Mouse (Mus musculus) liver, embryonic 14.5 days (tissue): ENCODE measurements around the gene Hectd1. TPM values are rescaled to one million over a fixed set of nuclear protein-coding genes. Genes with fewer than 3 reads are reported as not detected.

Experiments
- ATAC-seq: fragments of 200-750 bp; cut with Nextera tagmentation; 2 replicates; pipeline ENCODE4 v1.8.0; 2017; ENCODE audit warnings: moderate number of reproducible peaks, mild to moderate bottlenecking, moderate library complexity; ENCODE audit not compliant: insufficient read depth
- DNase-seq, 3 experiments: peaks; one replicate each; pipeline ENCODE4 v3.0.0-alpha.2; 2012 to 2013; ENCODE audit warnings: low read depth in 3 of 3, low spot score in 3 of 3
- H3K27ac ChIP-seq: fragments of 300-500 bp; sonication (generic); 2 replicates; pipeline ENCODE4 v1.5.1; 2014; ENCODE audit warnings: moderate library complexity, mild to moderate bottlenecking, control low read depth, inconsistent platforms
- H3K27me3 ChIP-seq: fragments of 300-500 bp; sonication (generic); 2 replicates; pipeline ENCODE4 v1.6.1; 2014; ENCODE audit warnings: mild to moderate bottlenecking, low read length, moderate library complexity; ENCODE audit not compliant: control insufficient read depth, insufficient read depth
- H3K36me3 ChIP-seq: fragments of 300-500 bp; sonication (generic); replicated peaks from 2 replicates; pipeline ENCODE4 v1.6.1; 2014; ENCODE audit warnings: low read depth; ENCODE audit not compliant: control insufficient read depth, insufficient read depth
- H3K4me1 ChIP-seq, 2 experiments: fragments of 200-500 bp in 1 of 2; fragments of 300-500 bp in 1 of 2; sonication (generic) in 1 of 2; replicated peaks; 2 replicates each; pipeline ENCODE4 v1.6.1; 2012 to 2014; ENCODE audit warnings: antibody characterized with exemption in 1 of 2, inconsistent platforms in 1 of 2, low read length in 1 of 2; ENCODE audit not compliant: control insufficient read depth in 2 of 2, insufficient read depth in 2 of 2
- H3K4me2 ChIP-seq: fragments of 300-500 bp; sonication (generic); 2 replicates; pipeline ENCODE4 v1.6.1; 2014; ENCODE audit warnings: low read depth, mild to moderate bottlenecking, control low read depth, moderate library complexity
- H3K4me3 ChIP-seq, 2 experiments: fragments of 200-500 bp in 1 of 2; fragments of 300-500 bp in 1 of 2; sonication (generic) in 1 of 2; 2 replicates each; pipeline ENCODE4 v1.5.1; 2012 to 2014; ENCODE audit warnings: low read depth in 2 of 2, low read length in 2 of 2, mild to moderate bottlenecking in 2 of 2, control low read depth in 1 of 2, inconsistent platforms in 1 of 2, moderate library complexity in 1 of 2; ENCODE audit not compliant: insufficient read depth in 1 of 2
- H3K9ac ChIP-seq: fragments of 300-500 bp; sonication (generic); replicated peaks from 2 replicates; pipeline ENCODE4 v1.6.1; 2014; ENCODE audit warnings: mild to moderate bottlenecking, control low read depth, moderate library complexity
- H3K9me3 ChIP-seq: fragments of 300-500 bp; sonication (generic); 2 replicates; pipeline ENCODE4 v1.6.1; 2016; ENCODE audit warnings: low read length, mixed read lengths; ENCODE audit not compliant: control insufficient read depth
- CTCF ChIP-seq: IDR thresholded peaks from 2 replicates; pipeline ENCODE4 v1.5.1; 2016; ENCODE audit warnings: antibody characterized with exemption, low read depth, control low read depth
- EP300 ChIP-seq: IDR thresholded peaks from 2 replicates; pipeline ENCODE4 v1.6.1; 2016; ENCODE audit warnings: antibody characterized with exemption, low read depth
- WGBS: fragments of 180-500 bp; shearing (Covaris S2); extraction: QIAGEN DNeasy Blood & Tissue Kit; methylation state at CpG from one replicate; pipeline ENCODE4 v1.1.7; 2014; ENCODE audit not compliant: insufficient replicate concordance; 5-methylcytosine and 5-hydroxymethylcytosine counted together
- polyA plus RNA-seq, 2 experiments: library from polyadenylated mRNA; depleted of rRNA in 1 of 2; stranded (reverse) in 1 of 2; unstranded in 1 of 2; fragments of >200 nt; fragmentation: Nextera tagmentation in 1 of 2; extraction: Ambion mirVana in 1 of 2; gene quantifications; 2 replicates each; pipeline versions ENCODE4 v1.2.1 to v1.2.3; 2012 to 2014

Gene Hectd1
- polyA plus RNA-seq, 2 experiments = 22.1 to 22.3 TPM

DNA sequence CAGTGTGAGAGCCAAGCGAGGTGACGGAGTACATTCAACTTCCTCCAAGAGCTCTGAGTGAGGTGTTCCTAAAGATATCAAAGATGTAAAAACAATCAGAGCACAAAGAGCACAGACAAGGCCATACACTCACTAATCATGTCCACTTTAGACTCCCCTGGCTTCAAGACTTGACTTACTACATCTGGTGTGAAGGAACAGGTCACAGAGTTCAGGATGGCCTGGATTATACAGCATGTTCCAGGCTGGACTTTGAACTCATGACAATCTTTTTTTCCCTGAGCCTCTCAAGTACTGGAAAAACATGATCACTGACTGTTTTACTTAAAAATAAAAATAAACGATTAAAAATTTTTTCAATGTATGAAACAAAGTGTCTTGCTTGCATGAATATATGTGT, 70.0 kb downstream of the Hectd1 start:
- no peaks in the 10 kb centered on the region for H3K9me3 ChIP-seq
- no peaks in the 10 kb centered on the region for H3K27me3 ChIP-seq
- H3K36me3 ChIP-seq = peaks cover 82% of the 10 kb centered on the region
- H3K4me1 ChIP-seq = no peaks in the 10 kb centered on the region
- H3K4me2 ChIP-seq = no peak overlapping the region
- H3K9ac ChIP-seq = no peak overlapping the region
- TF ChIP-seq EP300 (no peak), CTCF (no peak)
- H3K27ac ChIP-seq = no peak overlapping the region
- 93% methylated on average over 3 of the region's 3 CpGs for WGBS
- H3K4me3 ChIP-seq = no peak overlapping the region
- ATAC-seq (no peak), DNase-seq (no peak)

DNA sequence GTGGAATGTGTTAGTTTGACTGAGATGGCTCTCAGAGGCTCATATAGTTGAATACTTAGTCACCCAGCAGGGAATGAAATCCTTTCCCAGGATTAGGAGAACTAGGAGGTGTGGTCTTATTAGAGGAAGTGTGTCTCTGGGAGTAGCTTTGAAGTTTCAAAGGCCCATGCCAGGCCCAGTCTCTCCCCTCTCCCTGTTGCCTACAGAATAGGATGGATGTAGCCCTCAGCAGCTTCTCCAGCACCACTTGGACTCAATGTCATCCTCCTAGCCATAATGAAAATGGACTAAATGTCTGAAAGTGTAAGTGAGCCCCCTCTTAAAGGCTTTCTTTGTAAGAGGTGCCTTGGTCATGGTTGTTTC, 72.8 kb downstream of the Hectd1 start:
- H3K36me3 ChIP-seq = peaks cover 81% of the 10 kb centered on the region
- H3K9me3 ChIP-seq = no peaks in the 10 kb centered on the region
- no peak overlapping the region for H3K4me2 ChIP-seq
- no peak overlapping the region for H3K9ac ChIP-seq
- no peaks in the 10 kb centered on the region for H3K27me3 ChIP-seq
- H3K4me1 ChIP-seq = no peaks in the 10 kb centered on the region
- TF ChIP-seq EP300 (no peak), CTCF (no peak)
- DNase-seq (no peak), ATAC-seq (no peak)
- H3K4me3 ChIP-seq = no peak overlapping the region
- no peak overlapping the region for H3K27ac ChIP-seq

DNA sequence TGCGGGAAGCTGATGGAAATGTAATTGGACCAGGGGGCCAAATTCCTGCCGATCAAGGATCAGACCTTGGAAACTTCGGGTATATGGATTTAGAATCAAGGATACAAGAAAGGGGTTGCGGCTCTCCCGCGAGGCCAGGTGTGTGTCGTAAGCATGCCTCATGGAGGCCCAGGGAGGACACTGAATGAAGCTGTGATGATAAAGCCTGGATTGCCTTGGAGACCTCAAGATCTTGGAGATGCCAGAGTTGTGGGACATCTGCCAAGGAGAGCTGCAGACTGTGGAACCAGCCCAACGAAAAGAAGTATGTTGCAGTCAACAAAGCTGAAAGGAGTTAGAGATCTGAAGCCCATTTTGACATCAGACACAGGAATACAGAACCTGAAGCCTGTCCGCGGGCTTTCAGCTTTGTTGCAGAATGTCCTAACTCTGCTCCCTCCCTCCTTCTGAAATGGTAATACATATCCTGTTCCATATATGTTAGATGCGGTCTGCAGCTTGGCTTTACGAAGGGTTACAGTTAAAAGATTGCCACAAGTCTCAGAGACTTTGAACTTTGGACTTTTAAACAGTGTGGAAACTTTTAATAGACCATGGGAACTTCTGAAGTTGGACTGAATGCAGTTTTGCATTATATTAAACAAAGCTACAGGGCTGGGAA, 73.3 kb downstream of the Hectd1 start:
- Histone ChIP-seq H3K27me3 (no peaks in the 10 kb centered on the region), H3K4me3 (no peak overlapping the region), H3K4me1 (no peaks in the 10 kb centered on the region), H3K27ac (no peak overlapping the region), H3K4me2 (no peak overlapping the region), H3K9me3 (no peaks in the 10 kb centered on the region), H3K36me3 (peaks cover 83% of the 10 kb centered on the region), H3K9ac (no peak overlapping the region)
- TF ChIP-seq EP300 = no peak
- no peak for TF ChIP-seq CTCF
- DNase-seq (no peak), ATAC-seq (no peak)
- WGBS = 87% methylated on average over 12 of the region's 12 CpGs

DNA sequence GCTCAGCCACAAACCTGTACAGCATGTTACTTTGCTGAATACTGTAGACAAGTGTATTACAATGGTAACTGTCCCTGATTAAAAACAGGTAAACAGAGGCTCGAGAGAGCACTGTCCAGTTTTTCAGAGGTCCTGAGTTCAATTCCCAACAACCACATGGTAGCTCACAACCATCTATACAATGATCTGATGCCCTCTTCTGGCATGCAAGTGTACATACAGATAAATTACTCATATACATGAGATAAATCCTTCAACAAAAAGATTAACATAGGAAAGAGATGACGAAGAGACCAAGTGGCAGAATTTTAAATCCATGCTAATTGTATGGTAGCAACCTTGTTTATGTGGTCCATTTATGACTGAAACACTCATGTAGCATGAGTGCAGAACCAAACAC, 82.0 kb downstream of the Hectd1 start:
- DNase-seq = no peak
- H3K4me1 ChIP-seq = no peaks in the 10 kb centered on the region
- no peaks in the 10 kb centered on the region for H3K27me3 ChIP-seq
- no peak overlapping the region for H3K27ac ChIP-seq
- TF ChIP-seq CTCF (no peak; the same call in 1 of the 2 replicates), EP300 (no peak)
- H3K4me3 ChIP-seq = no peak overlapping the region
- no peaks in the 10 kb centered on the region for H3K9me3 ChIP-seq
- no peak overlapping the region for H3K9ac ChIP-seq
- no peak overlapping the region for H3K4me2 ChIP-seq
- no peak for ATAC-seq
- WGBS = 72% methylated on average over 2 of the region's 2 CpGs
- H3K36me3 ChIP-seq = peaks cover 88% of the 10 kb centered on the region

DNA sequence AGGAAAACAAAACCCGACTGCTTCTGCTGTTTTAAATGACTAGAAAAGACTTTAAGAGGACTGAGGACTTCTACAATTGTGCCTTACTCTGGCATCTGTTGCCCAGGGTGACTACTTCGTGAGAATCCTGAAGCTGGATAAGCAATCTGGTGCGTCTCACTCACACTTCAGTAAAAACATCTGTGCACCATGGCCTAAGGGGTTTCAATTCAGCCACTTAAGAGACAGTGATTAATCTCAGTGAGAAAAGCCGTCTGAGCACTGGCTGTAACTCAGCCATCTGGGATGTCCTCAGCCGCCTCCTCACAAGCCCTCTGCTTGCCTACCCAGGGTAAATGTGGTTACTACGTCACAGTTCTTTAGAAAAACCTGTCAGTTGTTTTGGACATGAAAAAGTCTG, 84.4 kb downstream of the Hectd1 start:
- no peak overlapping the region for H3K27ac ChIP-seq
- H3K4me1 ChIP-seq = no peaks in the 10 kb centered on the region
- ATAC-seq (no peak), DNase-seq (no peak)
- H3K4me2 ChIP-seq = no peak overlapping the region
- WGBS = 84% methylated on average over 6 of the region's 6 CpGs
- no peak overlapping the region for H3K4me3 ChIP-seq
- peaks cover 73% of the 10 kb centered on the region for H3K36me3 ChIP-seq
- H3K9ac ChIP-seq = no peak overlapping the region
- H3K27me3 ChIP-seq = no peaks in the 10 kb centered on the region
- TF ChIP-seq EP300 (no peak), CTCF (no peak)
- no peaks in the 10 kb centered on the region for H3K9me3 ChIP-seq
